Mouse (Mus musculus) frontal cortex, postnatal 10 days (tissue): ENCODE data around the gene Fyn.

Experiments used
- DNase-seq, 2 experiments: peaks; one replicate each; pipeline ENCODE4 v3.0.0; 2022; ENCODE audit warnings: low spot score in 2 of 2, mixed read lengths in 1 of 2

Gene Fyn

GRCm38 (mm10) chr10:39568991-39569390, 200.3 kb downstream of the Fyn start:
- no peak for DNase-seq

- no peak for DNase-seq
Observed at GRCm38 (mm10) chr10:39571011-39571410, 202.4 kb downstream of the Fyn start.

DNA sequence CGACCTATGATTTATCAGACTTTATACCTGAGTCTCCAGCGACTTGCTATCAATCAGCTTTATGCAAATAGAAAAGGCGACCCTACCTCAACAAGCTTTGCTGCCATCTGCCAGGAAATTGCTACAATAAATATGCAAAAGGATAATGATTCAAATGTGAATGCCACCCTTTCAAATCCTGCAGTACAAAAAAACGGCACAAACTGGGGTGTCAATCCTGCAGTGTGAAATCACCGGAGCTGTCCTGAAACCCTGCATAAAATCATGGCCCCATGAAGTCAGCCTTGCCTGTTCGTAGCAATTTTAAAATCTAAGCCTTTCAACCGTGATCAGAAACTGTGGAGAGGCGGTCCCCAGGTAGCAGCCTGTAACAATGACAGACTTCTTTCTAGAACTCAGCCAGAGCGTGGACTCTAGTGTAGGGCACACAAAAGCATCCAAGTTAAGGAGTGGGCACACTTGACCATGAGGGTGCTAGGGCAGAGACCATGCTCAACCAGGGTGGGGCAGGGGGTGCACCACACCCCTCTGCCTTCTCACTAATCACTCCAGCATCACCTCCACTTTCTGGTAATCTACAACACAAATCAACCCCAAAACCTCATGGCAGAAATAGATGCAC, 203.5 kb downstream of the Fyn start:
- DNase-seq: no peak

DNA sequence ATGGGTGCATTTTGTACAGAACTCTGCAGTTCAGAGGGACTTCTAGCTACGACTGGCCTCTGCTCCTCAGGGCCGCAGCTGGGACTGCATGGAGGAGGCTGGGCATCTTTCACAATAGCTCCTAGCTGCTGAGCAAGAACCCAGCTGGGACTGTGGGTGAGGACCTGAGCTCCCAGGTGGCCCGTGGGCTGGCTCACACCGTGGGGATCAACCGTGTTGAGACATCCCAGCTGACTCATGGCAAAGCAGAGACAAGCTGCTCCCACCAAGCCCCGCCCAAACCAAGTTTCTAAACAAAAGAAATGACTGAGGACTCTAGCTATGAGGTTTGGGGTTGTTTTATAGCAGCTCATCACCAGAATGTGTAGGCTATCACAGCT, 204.0 kb downstream of the Fyn start:
- no peak for DNase-seq

DNA sequence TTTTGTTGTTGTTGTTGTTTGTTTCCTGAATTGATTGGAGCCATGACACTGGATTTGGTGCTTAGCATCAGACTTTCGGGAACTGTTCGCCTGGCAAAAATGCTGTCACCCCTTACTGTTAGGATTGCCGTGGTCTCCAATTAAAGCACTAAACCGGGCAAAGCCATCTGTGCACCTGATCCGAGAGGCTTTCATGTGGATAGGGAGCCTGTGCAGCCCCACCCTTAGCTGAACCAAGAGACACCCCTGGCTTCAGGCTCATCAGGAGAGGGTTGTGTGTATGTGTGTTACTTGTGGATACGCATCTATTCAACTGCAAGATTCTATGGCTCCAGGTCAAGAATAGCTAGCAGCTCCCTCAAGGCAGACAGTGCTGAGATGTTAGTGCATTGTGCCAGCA, 207.8 kb downstream of the Fyn start:
- no peak for DNase-seq

- no peak for DNase-seq
Observed at GRCm38 (mm10) chr10:39580477-39580876, 211.8 kb downstream of the Fyn start.

DNA sequence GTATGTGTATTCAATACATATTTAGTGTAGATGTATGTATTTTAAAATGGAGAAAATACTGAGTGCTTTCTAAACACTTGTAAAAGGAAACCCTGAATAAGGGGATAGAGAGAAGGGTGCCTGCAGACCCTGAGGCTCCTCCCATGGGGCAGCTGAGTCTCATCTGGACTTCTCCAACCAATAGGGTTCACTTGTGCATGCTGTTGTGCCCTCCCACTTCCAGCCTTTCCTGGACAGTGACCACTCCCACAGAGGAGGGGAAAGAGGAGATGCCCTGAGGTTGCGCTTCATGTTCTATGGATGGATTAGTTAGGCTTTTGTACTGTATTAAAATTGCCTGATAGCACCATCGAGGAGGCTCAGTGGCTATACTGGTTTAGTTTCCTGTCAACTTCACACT, 213.7 kb downstream of the Fyn start:
- no peak for DNase-seq

- DNase-seq: no peak
Observed at GRCm38 (mm10) chr10:39583718-39584117, 215.1 kb downstream of the Fyn start.

DNA sequence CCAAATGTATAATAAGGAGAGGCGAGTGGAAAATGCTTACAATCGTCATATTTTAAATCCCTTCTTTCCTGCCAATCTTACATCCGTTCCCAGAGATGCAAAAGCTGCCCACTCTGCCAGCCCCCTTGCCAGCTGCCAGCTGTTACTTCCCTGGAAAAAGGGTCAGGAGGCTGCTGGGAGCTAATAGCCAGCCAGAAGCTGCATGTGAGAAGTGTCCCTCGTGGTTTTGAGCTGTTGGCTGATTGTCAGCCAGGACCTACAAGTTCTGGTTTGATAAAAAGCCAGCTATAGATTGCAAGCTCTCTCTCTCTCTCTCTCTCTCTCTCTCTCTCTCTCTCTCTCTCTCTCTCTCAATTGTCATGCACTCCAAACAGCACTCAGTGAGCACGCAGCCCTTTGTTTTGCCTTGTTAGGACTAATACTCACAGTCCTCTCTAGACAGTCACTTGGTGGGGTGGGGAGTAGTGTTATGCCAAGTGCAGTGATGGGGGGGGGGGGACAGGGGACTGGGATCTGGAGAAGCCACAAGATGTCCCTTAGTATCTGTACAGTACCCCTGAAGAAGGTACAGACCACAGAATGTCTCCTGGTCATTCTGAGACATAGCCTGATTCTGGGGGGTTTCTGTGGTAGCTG, 218.8 kb downstream of the Fyn start:
- DNase-seq: no peak

DNA sequence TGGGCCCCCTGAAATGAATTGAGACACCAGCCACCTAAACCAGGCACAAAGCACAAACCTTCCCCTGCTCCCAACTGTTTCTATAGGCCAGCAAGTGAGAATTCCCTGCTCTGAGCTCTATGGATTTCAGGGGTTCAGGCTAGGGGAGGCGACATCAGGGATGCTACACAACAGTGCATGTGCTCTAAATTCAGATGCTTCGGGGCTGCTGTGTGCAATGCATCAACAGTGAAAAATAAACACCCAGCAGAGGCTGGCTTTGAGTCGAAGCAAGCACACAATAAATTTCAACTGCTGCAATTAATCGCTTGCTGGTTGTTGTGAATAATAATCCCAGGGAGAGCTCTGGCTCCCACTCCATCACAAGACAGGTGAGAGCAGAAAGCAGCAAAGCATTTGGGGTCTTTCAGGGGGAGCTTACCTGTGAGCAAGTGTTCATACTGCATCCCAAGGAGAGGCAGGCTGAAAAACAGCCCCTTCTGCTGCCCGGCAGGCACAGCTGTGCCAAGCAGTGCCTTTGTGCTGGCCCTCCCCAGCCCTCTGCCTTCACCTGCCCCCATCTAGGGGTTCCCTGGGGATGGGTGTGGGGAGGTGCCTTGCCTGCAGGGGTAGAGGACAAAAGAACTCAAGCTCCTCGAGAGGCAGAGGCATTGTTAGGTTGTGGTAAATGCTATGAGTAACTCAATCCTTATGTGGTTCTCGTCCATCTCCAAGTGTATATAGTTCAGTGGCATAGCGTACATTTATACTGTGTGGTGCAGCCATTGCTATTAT, 219.5 kb downstream of the Fyn start:
- DNase-seq: no peak

DNA sequence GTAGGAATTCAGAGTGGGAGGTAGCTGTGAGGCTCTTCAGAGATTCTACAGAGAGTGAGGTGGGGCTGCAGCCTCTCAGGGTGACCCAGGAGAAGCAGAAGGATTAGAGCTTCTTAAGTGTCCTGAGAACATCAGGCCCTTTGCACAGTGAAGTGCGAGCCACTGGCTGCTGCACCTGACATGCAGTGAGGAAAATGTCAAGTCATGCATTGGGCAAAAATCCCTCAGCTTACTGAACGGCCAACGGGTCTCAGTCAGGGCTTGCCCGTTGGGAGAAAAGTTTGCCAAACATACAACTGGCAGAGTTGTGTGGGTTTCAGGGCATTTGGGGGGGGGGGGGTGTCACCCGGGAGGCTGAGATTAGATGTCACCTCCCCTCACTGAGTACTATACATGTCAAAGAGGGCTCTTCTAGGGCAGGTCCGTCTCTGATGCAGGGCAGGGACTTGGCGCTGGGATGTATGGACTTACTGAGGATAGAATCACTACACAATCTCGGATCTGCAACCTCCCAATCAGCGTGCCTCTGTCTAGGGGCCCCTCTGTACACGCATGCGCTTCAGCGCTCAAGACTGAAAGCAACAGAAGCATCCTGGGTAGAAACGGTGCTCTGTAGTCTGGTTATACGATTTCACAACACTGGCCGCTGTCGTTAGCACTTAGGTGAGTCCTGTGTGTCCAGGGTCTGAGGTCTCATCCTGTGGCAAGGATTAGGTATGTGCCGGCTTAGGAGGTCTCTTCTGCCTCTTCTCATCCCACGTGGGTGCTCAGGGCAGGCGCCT, 221.3 kb downstream of the Fyn start:
- DNase-seq: no peak

GRCm38 (mm10) chr10:39590629-39591028, 222.0 kb downstream of the Fyn start:
- no peak for DNase-seq

DNA sequence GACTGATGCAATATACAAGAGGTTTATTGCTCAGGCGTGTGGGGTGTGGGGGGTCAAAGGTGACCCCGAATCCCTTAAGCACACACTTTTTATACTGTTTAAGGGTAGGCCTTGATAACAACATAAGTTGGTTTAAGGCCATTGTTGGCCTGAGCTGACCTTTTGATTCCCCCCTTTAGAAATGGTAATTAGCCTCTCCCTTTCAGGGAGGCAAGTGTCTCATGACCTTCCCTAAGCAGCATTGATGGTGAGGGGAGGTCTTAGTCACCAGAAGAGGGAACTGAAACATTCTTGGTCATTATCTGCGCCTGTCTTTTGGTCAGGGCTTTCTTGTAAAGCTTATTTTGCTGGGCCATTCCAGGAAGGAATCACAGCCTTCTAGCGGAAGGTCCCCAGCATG, 223.8 kb downstream of the Fyn start:
- no peak for DNase-seq

- no peak for DNase-seq
Observed at GRCm38 (mm10) chr10:39594716-39595115, 226.1 kb downstream of the Fyn start.

- no peak for DNase-seq
Observed at GRCm38 (mm10) chr10:39595862-39596261, 227.2 kb downstream of the Fyn start.

GRCm38 (mm10) chr10:39597116-39597791, 228.6 kb downstream of the Fyn start:
- no peak for DNase-seq

GRCm38 (mm10) chr10:39597792-39598183, 229.1 kb downstream of the Fyn start:
- DNase-seq: no peak

DNA sequence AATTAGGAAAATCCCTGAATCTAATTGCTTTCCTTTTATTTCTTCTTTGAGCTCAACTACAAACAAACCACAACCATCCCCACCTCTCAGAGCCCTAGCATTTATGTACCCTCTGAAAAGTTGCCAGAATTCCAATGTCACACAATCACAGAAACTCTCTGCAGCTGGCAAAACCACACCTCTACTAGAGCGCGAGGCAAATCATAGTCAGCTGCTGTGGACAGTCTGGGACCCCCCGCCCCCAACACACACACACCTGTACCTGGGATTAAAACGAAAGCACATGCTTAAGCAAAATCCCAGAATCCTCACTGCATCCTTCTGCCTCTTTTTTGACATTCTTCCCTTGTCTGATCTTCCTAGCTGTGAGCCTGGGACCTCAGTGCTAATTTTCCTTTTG, 230.9 kb downstream of the Fyn start:
- DNase-seq: no peak

- DNase-seq: no peak
Observed at GRCm38 (mm10) chr10:39600115-39600514, 231.5 kb downstream of the Fyn start.

DNA sequence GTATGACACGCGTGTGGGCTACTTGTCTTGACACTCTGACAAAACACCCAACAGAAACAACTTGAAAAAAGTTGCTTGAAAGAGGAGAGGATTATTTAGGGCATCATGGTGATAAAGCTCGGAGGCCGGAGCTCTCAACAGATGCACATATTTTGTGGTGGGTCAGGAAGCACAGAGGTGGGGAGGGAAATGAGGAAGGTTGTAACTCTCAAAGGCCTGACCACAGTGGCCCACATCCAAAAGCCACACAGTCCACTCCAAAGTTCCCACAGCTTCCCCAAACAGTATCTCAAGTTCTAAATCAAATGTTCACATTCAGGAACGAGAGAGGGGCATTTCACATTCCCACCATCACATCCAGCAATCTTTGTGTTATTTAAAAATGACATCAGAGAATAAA, 232.4 kb downstream of the Fyn start:
- no peak for DNase-seq

- DNase-seq: no peak
Observed at GRCm38 (mm10) chr10:39606434-39606833, 237.8 kb downstream of the Fyn start.

- DNase-seq: no peak
Observed at GRCm38 (mm10) chr10:39611234-39611633, 242.6 kb downstream of the Fyn start.
